Mouse (Mus musculus) myocyte (in vitro differentiated cells): ENCODE measurements around the gene Stip1.
"Not testable (repeated sequence)": the region's sequence is repeated elsewhere in the genome, so short reads cannot be mapped to it uniquely, and the experiment has no call there.

Experiments
- CEBPB ChIP-seq: IDR thresholded peaks from 2 replicates; pipeline ENCODE4 v1.6.1; 2011; ENCODE audit warnings: mild to moderate bottlenecking, moderate library complexity; ENCODE audit not compliant: poor library complexity, insufficient read depth, severe bottlenecking
- E2F4 ChIP-seq: IDR thresholded peaks from one replicate; pipeline ENCODE4 v1.6.1; 2011; ENCODE audit warnings: mild to moderate bottlenecking, control low read depth, moderate library complexity; ENCODE audit not compliant: insufficient read depth
- MAX ChIP-seq: IDR thresholded peaks from one replicate; pipeline ENCODE4 v1.6.1; 2011; ENCODE audit warnings: low read depth, mild to moderate bottlenecking, control low read depth
- MYOD1 ChIP-seq, 3 experiments: IDR thresholded peaks; one replicate each; pipeline ENCODE4 v1.6.1; 2011; ENCODE audit warnings: control low read depth in 2 of 3, low read depth in 2 of 3, mild to moderate bottlenecking in 2 of 3, moderate library complexity in 1 of 3; ENCODE audit not compliant: insufficient read length in 2 of 3, control insufficient read depth in 1 of 3
- MYOG ChIP-seq, 3 experiments: IDR thresholded peaks; one replicate each; pipeline ENCODE4 v1.6.1; 2011; ENCODE audit warnings: control low read depth in 2 of 3, low read depth in 2 of 3, mild to moderate bottlenecking in 2 of 3; ENCODE audit not compliant: insufficient read length in 2 of 3, control insufficient read depth in 1 of 3, insufficient read depth in 1 of 3
- POLR2A ChIP-seq: IDR thresholded peaks from one replicate; pipeline ENCODE4 v1.6.1; 2011; ENCODE audit warnings: low read depth, mild to moderate bottlenecking, control low read depth, moderate library complexity; ENCODE audit not compliant: insufficient read length
- POLR2AphosphoS2 ChIP-seq: IDR thresholded peaks from one replicate; pipeline ENCODE4 v1.6.1; 2011; ENCODE audit warnings: low read depth, control low read depth; ENCODE audit not compliant: insufficient read length
- TCF12 ChIP-seq: IDR thresholded peaks from one replicate; pipeline ENCODE4 v1.6.1; 2011; ENCODE audit warnings: mild to moderate bottlenecking, control low read depth; ENCODE audit not compliant: poor library complexity, insufficient read depth, severe bottlenecking
- TCF3 ChIP-seq: IDR thresholded peaks from one replicate; pipeline ENCODE4 v1.6.1; 2011; ENCODE audit warnings: low read depth, control low read depth; ENCODE audit not compliant: insufficient read length

- not testable (repeated sequence) for TF ChIP-seq MAX; POLR2AphosphoS2; POLR2A; CEBPB; MYOD1 (IDR thresholded peaks at IDR 0.05; ENCODE audit: control insufficient read depth in 1 of 3, insufficient read length in 2 of 3, low read depth in 2 of 3); E2F4; MYOG (IDR thresholded peaks at IDR 0.05; ENCODE audit: control insufficient read depth in 1 of 3, insufficient read depth in 1 of 3, insufficient read length in 2 of 3, low read depth in 2 of 3); TCF12; TCF3
Observed at GRCm38 (mm10) chr19:7075336-7075735, 35.6 kb upstream of the Stip1 start.
